Mouse (Mus musculus) kidney, adult 2 months (tissue): ENCODE data around the gene Kif7. TPM values are rescaled to one million over a fixed set of nuclear protein-coding genes. Genes with fewer than 3 reads are reported as not detected.

Experiments
- DNase-seq: peaks from one replicate; pipeline ENCODE4 v3.0.0; 2021
- H3K27ac ChIP-seq: fragments of 200-500 bp; 2 replicates; pipeline ENCODE4 v1.5.1; 2012; ENCODE audit warnings: low read depth, low read length, control low read depth, inconsistent platforms; ENCODE audit not compliant: insufficient read depth
- H3K27me3 ChIP-seq: fragments of 200-500 bp; replicated peaks from 2 replicates; pipeline ENCODE4 v1.6.1; 2012; ENCODE audit warnings: mild to moderate bottlenecking, moderate library complexity, low read length, inconsistent platforms; ENCODE audit not compliant: control insufficient read depth, insufficient read depth
- H3K36me3 ChIP-seq: fragments of 200-500 bp; 2 replicates; pipeline ENCODE4 v1.6.1; 2012; ENCODE audit warnings: mild to moderate bottlenecking, moderate library complexity, low read length, inconsistent platforms; ENCODE audit not compliant: control insufficient read depth, insufficient read depth
- H3K4me1 ChIP-seq: fragments of 200-500 bp; 2 replicates; pipeline ENCODE4 v1.6.1; 2011; ENCODE audit warnings: low read length; ENCODE audit not compliant: control insufficient read depth, insufficient read depth
- H3K4me3 ChIP-seq: fragments of 200-500 bp; 2 replicates; pipeline ENCODE4 v1.5.1; 2011; ENCODE audit warnings: mild to moderate bottlenecking, low read depth, low read length, control low read depth; ENCODE audit not compliant: insufficient read depth
- CTCF ChIP-seq: fragments of 200-500 bp; conservative IDR thresholded peaks from 2 replicates; pipeline ENCODE4 v1.5.1; 2011; ENCODE audit warnings: low read depth, mild to moderate bottlenecking, control low read depth, low read length, moderate library complexity, mixed read lengths; ENCODE audit not compliant: insufficient read depth, insufficient read length
- POLR2A ChIP-seq: fragments of 200-500 bp; IDR thresholded peaks from one replicate; pipeline ENCODE4 v1.6.1; 2011; ENCODE audit warnings: low read depth, low read length, control low read depth
- WGBS: fragments of 180-500 bp; shearing (Covaris S2); methylation state at CpG from one replicate; pipeline ENCODE4 v1.1.7; 2018; 5-methylcytosine and 5-hydroxymethylcytosine counted together
- polyA plus RNA-seq: library from polyadenylated mRNA; depleted of rRNA; stranded (reverse); fragments of >200 nt; gene quantifications from 2 replicates; pipeline ENCODE4 v1.2.3, GENCODE M21; 2012

Kif7 gene
- polyA plus RNA-seq, 1 experiment, result 0.81 TPM

DNA sequence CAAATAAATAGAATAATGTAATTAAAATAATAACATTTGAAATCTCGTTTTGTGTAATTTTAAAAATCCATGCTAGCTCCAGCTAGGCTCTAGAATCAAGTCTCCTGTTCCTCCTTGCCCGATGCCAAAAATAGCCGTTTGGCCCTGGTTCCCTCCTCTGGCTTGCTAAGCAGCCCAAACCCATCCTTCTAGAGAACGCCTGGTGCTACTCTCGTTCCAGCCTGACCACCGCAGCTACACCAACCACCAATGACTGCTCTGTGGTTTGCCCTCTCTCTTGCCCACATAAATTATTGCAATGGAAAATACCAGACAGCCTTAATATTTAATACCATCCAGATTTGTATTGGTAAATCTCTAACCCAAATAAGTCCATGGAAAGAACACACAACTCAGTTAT is 32.1 kb upstream of the Kif7 start:
- no peaks in the 10 kb centered on the region for H3K36me3 ChIP-seq

GRCm38 (mm10) chr7:79744585-79744984 is 29.1 kb upstream of the Kif7 start:
- WGBS, result 79% methylated on average over 5 of the region's 5 CpGs
- no peak overlapping the region for H3K4me3 ChIP-seq
- no peak overlapping the region for H3K27ac ChIP-seq
- TF ChIP-seq POLR2A (no peak), CTCF (no peak)
- H3K4me1 ChIP-seq, result no peaks in the 10 kb centered on the region
- no peak for DNase-seq
- no peaks in the 10 kb centered on the region for H3K36me3 ChIP-seq
- H3K27me3 ChIP-seq, result no peaks in the 10 kb centered on the region

More for the DNA sequence above, 32.1 kb upstream of the Kif7 start:
- DNase-seq, result no peak
- Histone ChIP-seq H3K27ac (no peak overlapping the region), H3K4me1 (no peaks in the 10 kb centered on the region), H3K27me3 (no peaks in the 10 kb centered on the region), H3K4me3 (no peak overlapping the region)
- WGBS, result 73% methylated on average over 6 of the region's 6 CpGs
- TF ChIP-seq CTCF (no peak), POLR2A (no peak)

GRCm38 (mm10) chr7:79744051-79744450 is 28.5 kb upstream of the Kif7 start:
- no peak for DNase-seq
- H3K27ac ChIP-seq, result no peak overlapping the region
- H3K4me1 ChIP-seq, result no peaks in the 10 kb centered on the region
- H3K27me3 ChIP-seq, result no peaks in the 10 kb centered on the region
- no peak overlapping the region for H3K4me3 ChIP-seq
- 93% methylated on average over 9 of the region's 9 CpGs for WGBS
- TF ChIP-seq CTCF, result no peak
- TF ChIP-seq POLR2A, result no peak
- H3K36me3 ChIP-seq, result no peaks in the 10 kb centered on the region

DNA sequence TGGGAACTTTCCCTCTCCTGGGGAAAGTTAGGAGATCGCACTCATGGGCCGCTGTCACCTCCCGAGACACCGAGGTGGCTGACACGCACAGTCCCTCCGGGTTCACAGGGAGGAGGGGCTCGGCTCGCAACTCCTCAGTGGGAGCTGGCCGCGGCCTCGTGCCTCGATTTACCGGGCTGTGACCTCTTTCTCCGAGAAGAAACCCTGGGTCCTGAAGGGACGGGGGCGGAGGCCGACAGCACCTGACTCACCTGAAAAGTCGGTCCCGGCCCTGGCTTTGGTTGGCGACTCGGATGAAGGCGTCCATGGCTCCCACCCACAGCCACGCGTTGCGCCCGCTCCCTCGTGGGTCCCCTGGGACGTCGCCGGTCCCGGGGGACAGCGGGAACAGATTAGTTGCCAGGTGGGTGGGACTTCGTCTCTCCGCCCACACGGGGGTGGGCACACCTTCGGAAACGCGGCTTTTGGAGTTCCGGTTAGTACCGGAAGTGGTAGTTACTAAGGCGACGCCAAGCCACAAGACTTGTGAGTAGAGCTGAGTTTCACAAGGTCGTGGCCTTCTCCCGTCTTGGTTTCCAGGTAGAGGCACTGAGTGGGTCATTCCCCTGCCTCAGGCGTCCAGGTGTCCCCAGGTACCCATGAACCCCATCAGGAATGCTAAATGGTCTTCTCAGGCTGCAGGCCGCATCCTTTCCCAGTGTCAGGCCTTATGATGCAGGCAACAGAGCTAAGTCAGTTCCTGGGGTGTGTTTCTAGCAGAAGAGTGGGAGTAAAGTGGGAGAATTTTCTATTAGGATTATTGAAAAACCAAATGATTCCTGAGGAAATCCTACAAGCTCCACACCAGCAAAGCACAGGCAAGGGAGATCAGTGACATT is 27.4 kb upstream of the Kif7 start, which contains the start of the genes Pex11a and Wdr93:
Pex11a (minus strand) TSS at position 473 of the 878 bp plus-strand sequence.
Wdr93 (plus strand) TSS at position 505 of the 878 bp plus-strand sequence.
- Histone ChIP-seq H3K27me3 (no peaks in the 10 kb centered on the region), H3K27ac (peak within 1 kb of the TSS; percentile 63), H3K4me1 (no peaks in the 10 kb centered on the region), H3K4me3 (peak within 1 kb of the TSS; percentile 95), H3K36me3 (no peaks in the 10 kb centered on the region)
- TF ChIP-seq CTCF, result no peak
- no peak for TF ChIP-seq POLR2A
- DNase-seq, result peak; percentile 92
- 3% methylated on average over 46 of the region's 46 CpGs for WGBS

DNA sequence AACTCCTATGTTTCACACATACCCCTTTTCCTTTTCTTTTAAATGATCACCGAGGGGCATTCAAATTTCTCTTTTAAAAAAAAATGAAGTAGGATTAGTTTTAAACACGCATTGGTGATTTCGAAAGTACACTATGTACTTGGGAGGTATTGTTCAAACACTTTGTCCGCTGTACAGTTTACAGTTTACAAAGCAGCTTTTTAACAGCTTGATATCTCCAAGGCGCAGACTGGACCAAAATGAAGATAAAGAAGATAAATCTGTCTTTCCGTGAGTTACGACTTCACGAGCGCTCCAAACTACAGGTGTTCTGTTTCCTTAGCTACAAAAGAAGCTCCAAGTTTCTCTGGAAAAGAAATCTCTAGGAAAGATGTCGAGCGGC is 26.7 kb upstream of the Kif7 start:
- DNase-seq, result no peak
- Histone ChIP-seq H3K4me1 (no peaks in the 10 kb centered on the region), H3K27me3 (no peaks in the 10 kb centered on the region), H3K4me3 (peak overlapping the region; percentile 95), H3K27ac (peak overlapping the region; percentile 63), H3K36me3 (no peaks in the 10 kb centered on the region)
- 8% methylated on average over 11 of the region's 11 CpGs for WGBS
- TF ChIP-seq CTCF (no peak), POLR2A (no peak)

DNA sequence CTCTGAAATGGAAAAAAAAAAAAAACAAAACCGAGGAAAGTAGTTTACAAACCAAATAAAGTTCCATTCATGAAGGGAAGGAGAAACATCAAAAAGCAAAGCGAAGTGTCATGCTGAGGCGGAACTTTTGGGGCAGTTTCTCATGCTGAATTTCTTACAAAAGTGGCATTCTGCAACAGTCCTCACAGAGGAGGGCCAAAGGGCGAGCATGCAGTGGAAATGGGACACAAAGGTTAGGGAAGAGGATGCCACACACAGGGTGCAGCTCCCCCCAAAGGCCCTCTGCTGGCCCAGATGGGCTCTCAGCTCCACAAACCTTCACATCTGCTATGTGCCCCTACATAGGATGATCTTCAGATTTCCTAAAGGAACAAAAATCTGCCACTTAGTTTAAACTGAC is 24.8 kb upstream of the Kif7 start:
- H3K4me1 ChIP-seq, result 0 out of 2 replicates have a peak, but pooled peaks cover 4% of the 10 kb centered on the region
- no peak overlapping the region for H3K27ac ChIP-seq
- no peaks in the 10 kb centered on the region for H3K36me3 ChIP-seq
- TF ChIP-seq CTCF (no peak), POLR2A (no peak)
- no peaks in the 10 kb centered on the region for H3K27me3 ChIP-seq
- H3K4me3 ChIP-seq, result no peak overlapping the region
- DNase-seq, result peak; percentile 50
- WGBS, result 76% methylated on average over 4 of the region's 4 CpGs

DNA sequence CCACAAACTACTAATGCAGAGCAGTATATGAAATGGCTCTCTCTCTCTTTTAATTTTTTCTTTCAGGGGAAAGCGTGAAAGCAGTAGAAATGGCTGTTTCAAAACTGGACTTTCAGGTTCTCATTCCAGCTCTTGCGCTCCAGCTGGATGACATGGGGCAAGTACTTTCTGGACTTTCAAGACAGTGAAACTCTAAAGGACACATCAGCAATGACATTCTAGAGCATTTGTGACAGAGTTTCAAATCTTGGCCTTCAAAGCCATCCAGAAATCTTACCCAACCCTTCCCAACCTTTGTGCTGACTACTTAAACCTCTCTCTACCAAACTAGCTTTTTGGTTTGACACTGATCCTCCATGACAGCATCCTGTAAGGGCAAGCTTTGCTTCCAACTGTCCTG is 23.4 kb upstream of the Kif7 start:
- WGBS, result 82% methylated on average over 2 of the region's 2 CpGs
- no peak for DNase-seq
- Histone ChIP-seq H3K4me1 (peaks cover 13% of the 10 kb centered on the region; the same call in 1 of the 2 replicates), H3K27me3 (no peaks in the 10 kb centered on the region), H3K27ac (no peak overlapping the region), H3K36me3 (no peaks in the 10 kb centered on the region), H3K4me3 (no peak overlapping the region)
- TF ChIP-seq POLR2A, result no peak
- no peak for TF ChIP-seq CTCF
